Mouse (Mus musculus) T-helper 17 cell (primary cell): ENCODE data around the gene Fgd5.

Experiments
- in situ Hi-C, 2 experiments: fragments of 300-600 bp; cut with MboI, MseI; formaldehyde crosslinking; loops; 1 replicate in 1 of 2; 2 replicates in 1 of 2; pipeline ENCODE4 v1.15.1; 2025; ENCODE audit warnings: high pct_unique_total_duplicates in 2 of 2

Fgd5 gene

GRCm38 (mm10) chr6:92004806-92005205 lies 26.1 kb downstream of the Fgd5 start:
- in situ Hi-C loops: no loop called here

- in situ Hi-C loops: no loop called here
Measured at GRCm38 (mm10) chr6:92010895-92011294, 32.2 kb downstream of the Fgd5 start.

- in situ Hi-C loops: no loop called here
Measured at GRCm38 (mm10) chr6:92012413-92012812, 33.7 kb downstream of the Fgd5 start.

DNA sequence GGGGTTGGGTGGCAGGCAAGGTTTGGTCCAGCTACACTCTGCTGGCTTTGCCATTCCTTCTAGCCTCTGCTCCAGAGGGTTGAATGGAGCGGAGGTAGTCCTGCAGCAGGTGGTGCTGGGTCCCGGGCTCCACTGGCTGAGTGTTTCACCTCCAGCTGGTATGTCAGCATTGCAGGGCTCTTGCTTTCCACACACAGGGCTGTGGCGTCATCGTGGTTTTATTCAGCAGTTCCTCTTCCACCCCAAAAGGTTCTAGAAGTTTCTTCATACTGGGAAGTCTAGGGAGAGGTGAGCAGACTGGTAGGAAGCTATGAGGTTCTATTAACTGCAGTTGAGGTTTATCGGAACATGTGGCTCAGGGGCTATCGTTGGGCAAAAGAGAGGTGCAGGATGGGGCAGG lies 34.4 kb downstream of the Fgd5 start:
- in situ Hi-C loops: no loop called here

DNA sequence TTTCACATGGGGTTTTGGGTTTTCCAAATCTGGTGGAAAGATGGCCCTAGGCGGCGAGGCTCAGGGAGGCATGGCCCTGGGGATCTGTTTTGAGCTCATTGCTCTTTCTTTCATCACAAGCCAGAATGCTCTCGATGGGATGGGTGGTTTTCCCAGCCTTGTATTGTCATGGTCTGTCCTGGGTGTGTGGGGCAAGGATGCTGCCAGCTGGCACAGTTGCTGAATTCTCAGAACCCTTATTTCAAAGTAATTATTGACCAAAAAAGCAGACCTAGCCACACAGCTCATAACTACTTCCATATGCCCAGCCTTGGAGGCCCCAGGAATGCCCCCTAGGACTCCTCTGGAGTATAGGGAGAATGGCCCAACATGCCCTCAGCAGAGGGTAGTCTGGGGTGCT lies 34.9 kb downstream of the Fgd5 start:
- in situ Hi-C loops: no loop called here

GRCm38 (mm10) chr6:92014936-92015335 lies 36.3 kb downstream of the Fgd5 start:
- in situ Hi-C loops: no loop called here

GRCm38 (mm10) chr6:92015848-92016247 lies 37.2 kb downstream of the Fgd5 start:
- in situ Hi-C loops: no loop called here

DNA sequence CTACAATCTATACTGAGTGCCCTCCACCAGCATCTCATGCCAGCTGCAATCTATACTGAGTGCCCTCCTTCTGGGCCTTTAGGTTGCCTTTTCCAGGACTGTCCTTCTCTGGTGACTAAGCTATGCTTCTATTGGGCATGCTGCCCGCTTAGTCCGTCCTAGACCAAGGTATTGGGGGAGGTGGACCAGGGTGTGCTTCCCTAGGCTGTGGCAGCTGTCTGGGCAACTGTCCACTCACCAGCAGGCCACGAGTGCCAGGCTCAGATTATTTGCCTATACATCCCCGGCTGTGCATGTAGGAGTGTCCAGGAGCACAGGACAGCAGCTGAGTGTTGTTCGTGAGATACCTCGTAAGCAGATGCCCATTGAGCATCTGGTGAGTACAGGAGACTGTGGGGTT lies 38.1 kb downstream of the Fgd5 start:
- in situ Hi-C loops: no loop called here

DNA sequence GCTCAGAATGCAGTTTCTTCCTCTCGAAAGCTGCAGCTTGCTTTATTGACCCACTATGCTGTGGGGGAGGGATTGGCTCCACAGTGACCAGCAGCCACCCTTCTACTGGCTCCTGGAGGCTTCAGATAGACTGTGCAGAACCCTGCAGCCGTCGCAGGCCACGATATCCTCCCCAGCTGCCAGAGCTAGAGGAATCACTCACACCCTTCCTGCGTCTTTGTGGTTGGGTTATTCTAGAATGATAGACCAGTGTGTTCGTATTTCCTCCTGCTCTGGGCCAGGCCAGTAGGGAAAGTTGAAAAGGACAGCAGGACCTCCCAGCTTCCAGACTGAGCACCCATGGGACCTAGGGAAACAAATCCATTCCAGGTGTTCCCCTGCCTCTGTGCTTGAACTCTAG lies 39.7 kb downstream of the Fgd5 start:
- in situ Hi-C loops: no loop called here

- in situ Hi-C loops: no loop called here
Measured at GRCm38 (mm10) chr6:92021061-92021460, 42.4 kb downstream of the Fgd5 start.

GRCm38 (mm10) chr6:92021506-92021905 lies 42.8 kb downstream of the Fgd5 start:
- in situ Hi-C loops: no loop called here

DNA sequence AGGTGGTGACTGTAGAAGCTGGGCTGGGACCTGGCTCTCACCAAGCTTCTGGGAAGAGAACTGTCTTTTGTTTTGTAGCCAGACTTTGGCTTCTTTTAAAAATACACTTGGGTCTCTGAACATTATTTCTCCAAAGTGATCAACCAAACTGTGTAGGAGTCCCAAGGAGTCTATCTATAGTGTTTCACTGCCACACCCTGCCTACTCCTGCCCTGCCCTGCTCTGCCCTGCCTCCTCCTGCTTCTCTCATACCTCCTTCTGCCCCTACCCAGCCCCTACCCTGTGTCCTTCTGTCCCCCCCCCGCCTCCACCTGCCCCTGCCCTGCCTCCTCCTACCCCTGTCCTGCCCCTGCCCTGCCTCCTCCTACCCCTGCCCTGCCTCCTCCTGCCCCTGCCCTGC lies 46.6 kb downstream of the Fgd5 start:
- in situ Hi-C loops: no loop called here

GRCm38 (mm10) chr6:92027379-92027778 lies 48.7 kb downstream of the Fgd5 start:
- in situ Hi-C loops: no loop called here

- in situ Hi-C loops: no loop called here
Measured at GRCm38 (mm10) chr6:92030646-92031045, 52.0 kb downstream of the Fgd5 start.

DNA sequence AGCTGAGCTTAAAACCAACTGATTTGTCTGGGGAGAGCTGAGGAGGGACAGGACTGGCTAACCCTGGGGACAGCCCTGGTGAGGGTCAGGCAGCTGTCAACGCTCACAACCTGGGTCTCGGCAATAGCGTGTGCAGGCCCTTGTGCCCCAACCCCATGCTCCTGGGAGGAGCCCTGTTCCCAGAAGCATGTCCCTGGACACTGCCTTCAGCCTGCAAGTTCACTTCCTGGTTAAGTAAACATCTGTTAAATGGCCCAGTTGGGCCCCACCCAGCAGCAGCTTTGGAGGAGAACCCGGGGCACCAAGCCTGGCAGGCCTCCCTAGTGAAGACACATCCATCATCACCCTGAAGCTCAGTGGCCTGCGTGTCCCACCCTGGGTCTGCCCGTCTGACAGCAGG lies 56.0 kb downstream of the Fgd5 start:
- in situ Hi-C loops: no loop called here

DNA sequence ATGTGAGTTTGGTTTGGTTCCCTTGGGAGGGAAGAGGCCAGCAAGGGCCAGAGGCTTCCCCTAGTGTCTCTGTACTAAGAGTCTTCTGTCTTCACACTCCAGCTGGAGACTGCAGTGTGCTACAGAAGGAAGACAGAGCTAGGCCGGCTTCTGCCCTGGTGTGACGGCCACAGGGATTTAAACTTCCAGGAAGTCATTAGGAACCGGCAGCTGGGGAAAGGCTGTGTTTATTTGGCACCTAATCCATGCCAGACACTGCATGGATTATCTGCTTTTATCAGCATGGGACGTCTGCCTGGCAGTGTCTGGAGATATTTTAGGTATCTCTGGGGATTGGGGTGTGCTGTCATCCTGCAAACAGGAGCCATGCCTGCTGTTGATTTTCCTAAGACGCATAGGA lies 57.7 kb downstream of the Fgd5 start:
- in situ Hi-C loops: no loop called here

DNA sequence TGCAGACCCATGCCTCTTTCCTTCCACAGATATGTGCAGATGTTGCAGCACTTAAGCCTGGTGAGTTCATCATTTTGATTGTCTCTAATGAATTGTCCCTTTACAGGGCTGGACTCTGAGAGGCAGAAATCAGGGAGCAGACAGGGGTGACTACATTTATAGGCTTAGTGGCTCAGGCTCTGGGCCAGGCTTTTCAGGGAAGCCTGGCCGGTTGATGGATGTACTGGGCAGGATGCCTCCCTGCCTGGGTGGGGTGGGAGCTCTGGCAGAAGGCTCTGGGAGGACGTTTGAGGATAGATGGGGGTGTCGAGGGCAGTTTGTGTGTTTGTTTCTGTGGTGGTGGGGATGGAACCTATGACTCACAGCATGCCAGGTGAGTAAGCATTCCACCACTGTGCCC lies 59.5 kb downstream of the Fgd5 start:
- in situ Hi-C loops: no loop called here

DNA sequence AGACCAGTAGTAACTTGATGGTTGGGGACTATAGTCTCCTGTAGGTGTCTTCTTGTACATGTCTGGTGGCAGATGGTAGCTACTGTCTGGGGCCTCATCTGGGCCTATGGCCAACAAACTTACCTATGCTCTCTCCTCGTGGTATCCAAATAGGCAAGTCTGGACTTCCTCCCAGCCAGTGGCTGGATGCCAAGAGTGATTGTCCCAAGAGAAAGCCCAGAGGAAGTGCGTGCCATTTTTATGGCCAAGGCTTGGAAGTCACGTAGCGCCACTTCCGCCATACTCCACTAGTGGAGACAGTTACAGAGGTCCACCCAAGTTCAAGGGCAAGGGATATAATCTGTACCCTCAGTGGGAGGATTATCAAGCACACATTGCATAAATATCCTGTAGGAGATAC lies 62.6 kb downstream of the Fgd5 start:
- in situ Hi-C loops: no loop called here

GRCm38 (mm10) chr6:92042055-92042454 lies 63.4 kb downstream of the Fgd5 start:
- in situ Hi-C loops: no loop called here

- in situ Hi-C loops: no loop called here
Measured at GRCm38 (mm10) chr6:92042850-92043249, 64.2 kb downstream of the Fgd5 start.

DNA sequence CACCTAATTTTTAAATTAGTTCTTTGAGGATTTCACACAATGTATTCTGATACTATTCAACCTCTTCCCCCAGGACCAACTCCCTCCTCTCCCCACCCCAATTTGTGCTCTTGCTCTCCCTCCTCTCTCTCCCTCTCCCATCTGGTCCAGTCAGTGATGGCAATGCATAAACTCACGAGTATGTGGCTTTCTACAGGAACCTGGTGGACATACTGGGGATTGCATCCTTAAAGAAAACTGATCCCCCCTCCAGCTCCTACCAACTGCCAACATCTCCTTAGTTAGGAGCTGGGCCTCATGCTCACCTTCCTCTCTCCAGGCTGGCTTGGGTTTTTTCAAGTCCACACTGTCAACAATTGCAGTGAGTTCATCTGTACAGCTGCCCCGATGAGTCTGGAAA lies 79.1 kb downstream of the Fgd5 start:
- in situ Hi-C loops: no loop called here

- in situ Hi-C loops: no loop called here
Measured at GRCm38 (mm10) chr6:92061725-92062124, 83.0 kb downstream of the Fgd5 start.

DNA sequence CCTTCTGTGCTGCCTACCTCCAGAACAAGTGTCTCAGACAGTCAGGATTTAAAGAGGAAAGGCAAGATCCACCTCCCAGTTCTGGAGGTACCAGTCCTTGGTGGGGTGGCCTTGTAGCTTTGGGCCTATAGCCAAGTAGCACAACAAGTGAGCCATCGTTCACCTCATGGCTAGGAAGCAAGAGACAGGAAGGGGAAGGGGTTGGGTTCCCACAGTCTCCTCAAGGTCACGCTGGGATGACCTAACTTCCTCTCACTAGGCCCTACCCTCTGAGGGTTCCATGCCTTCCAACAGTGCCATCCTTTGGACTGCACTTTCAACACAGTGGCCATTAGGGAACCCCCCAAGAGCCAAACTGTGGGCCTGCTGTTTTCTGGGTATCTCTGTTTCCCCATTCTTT lies 84.8 kb downstream of the Fgd5 start:
- in situ Hi-C loops: no loop called here

DNA sequence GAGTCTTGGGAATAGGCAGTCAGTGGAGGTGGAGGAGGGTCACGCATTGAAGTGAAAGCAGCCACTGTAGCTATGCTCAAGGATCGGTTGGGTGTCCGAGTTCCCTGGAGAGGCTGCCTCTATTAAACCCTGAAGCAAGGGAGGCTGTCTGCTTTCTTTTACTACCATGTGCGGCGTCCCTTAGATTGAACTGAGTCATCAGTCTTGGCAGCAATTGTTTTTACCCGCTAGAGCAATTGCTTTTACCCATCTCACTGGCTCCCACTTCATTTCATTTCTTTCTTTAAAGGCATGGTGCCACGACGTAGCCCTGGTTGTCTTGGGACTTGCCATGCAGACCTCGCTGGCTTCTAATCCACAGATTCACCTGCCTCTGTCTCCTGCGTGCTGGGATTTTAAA lies 85.4 kb downstream of the Fgd5 start:
- in situ Hi-C loops: no loop called here
